Mouse (Mus musculus): ENCODE measurements at regions not wholly inside any gene's neighbourhood (a gene's known extent, or its start where the extent isn't known, plus 50 kb on each side); places are given as distances from the start of the nearest gene placed in this dataset.

DNA sequence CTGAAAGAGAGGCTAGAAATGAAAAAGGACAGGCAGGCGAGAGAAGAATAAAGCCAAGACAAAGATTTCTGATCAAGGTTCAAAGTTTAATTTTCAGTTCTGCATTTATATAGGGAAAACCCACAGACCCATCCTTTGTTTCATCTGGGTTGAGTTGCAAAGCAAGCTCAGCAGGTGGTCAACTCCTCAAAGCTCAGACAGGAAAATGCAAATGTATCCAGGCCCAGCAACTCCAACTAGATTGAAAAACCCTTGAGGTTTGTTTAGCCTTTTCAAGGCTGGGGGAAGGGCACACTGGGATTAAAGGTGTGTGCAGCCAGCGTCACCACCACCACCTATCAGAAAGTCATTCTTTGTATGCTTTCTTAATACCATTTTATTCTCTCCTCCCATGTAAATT, 66.1 kb upstream of the Tspan5 start:
- no peak overlapping the region for H3K4me3 ChIP-seq (replicated peaks)
- ATAC-seq (replicated peaks; ENCODE audit: low FRiP score) = no peak
- 68% methylated on average over 2 of the region's 2 CpGs for WGBS
- H3K27me3 ChIP-seq = no peaks in the 10 kb centered on the region
- no peak overlapping the region for H3K27ac ChIP-seq
- H3K9me3 ChIP-seq (replicated peaks) = no peaks in the 10 kb centered on the region
- H3K36me3 ChIP-seq = no peaks in the 10 kb centered on the region
- no peak overlapping the region for H3K9ac ChIP-seq
- 0 out of 2 replicates have a peak, but pooled peaks cover 2% of the 10 kb centered on the region for H3K4me1 ChIP-seq
- H3K4me2 ChIP-seq = no peak overlapping the region

DNA sequence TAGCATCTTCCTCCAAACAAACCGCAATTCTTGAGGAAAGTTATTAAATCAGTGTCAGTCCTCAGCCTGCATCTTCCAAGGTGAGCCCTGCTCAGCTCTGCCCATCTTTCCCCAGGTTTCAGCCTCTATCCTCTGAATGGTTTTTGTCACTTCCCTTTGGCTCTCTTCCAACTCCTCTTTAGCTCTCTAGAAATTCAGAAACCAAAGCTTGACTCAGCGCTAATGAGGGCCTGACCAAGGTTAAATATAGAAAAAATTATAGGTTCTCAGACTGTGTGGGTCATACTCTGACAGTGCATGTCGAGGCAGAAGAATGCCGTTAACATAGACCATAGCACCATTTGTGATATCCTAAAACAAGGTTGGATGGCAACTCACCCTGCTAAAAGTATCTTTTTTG, 63.6 kb upstream of the Tspan5 start:
- H3K9me3 ChIP-seq (replicated peaks) = no peaks in the 10 kb centered on the region
- no peak overlapping the region for H3K4me3 ChIP-seq (replicated peaks)
- H3K4me2 ChIP-seq = no peak overlapping the region
- H3K4me1 ChIP-seq = no peaks in the 10 kb centered on the region
- WGBS = 70% methylated on average over 4 of the region's 4 CpGs
- no peaks in the 10 kb centered on the region for H3K27me3 ChIP-seq
- H3K27ac ChIP-seq = no peak overlapping the region
- no peak overlapping the region for H3K9ac ChIP-seq
- no peaks in the 10 kb centered on the region for H3K36me3 ChIP-seq
- ATAC-seq (replicated peaks; ENCODE audit: low FRiP score) = no peak

DNA sequence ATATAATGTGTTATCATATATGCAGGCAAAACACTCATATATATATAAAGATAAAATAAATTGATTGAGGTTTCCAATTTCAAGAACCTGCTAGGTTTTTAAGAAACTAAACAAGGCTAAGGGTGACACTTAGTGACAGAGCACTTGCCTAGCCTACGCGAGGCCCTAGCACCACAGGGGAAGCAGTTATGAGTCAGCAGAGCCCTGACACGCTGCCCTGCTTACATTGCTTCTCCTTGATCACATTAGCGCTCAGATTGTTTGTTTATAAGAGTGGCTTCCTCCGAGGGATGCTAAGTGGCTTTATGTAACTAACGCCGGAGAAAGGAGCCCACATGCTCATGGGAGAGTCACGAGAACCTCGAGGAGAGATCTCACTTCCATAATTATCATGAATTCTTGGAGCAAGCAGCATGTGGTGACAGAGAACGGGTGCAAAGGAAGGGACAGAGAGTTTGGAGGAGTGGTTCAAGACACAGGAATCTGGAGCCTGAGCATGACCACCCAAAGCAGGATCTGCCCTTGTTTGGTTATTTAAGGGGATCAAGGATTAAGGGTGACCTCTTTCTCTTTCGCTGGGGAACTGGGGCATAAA, 55.3 kb upstream of the Tspan5 start:
- no peak overlapping the region for H3K9ac ChIP-seq
- no peak overlapping the region for H3K4me2 ChIP-seq
- WGBS = 57% methylated on average over 11 of the region's 11 CpGs
- H3K27ac ChIP-seq = no peak overlapping the region
- no peaks in the 10 kb centered on the region for H3K27me3 ChIP-seq
- no peaks in the 10 kb centered on the region for H3K4me1 ChIP-seq
- no peaks in the 10 kb centered on the region for H3K9me3 ChIP-seq (replicated peaks)
- no peak overlapping the region for H3K4me3 ChIP-seq (replicated peaks)
- no peaks in the 10 kb centered on the region for H3K36me3 ChIP-seq
- ATAC-seq (replicated peaks; ENCODE audit: low FRiP score) = no peak

DNA sequence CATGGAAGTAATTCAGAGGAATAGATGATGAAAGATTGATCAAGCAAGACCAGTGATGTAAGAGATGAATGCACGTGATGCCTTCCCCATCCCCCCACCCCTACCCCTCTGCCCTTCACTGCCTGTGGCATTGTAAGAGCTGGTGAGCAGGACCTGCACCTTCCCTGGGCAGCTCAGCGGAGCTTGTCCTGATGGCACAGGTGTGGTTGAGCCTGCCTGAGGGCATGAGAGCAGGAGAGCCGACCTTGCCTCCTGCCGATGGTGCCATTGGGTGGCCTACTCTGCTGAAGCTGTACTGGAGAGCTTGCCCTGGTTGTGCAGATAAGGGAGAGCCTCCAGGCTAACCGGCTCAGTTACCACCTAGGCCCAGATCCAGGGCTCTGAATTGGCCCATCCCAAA, 53.4 kb upstream of the Tspan5 start:
- peak; percentile 46; the same call in 1 of the 2 replicates for ATAC-seq (replicated peaks; ENCODE audit: low FRiP score)
- no peak overlapping the region for H3K4me2 ChIP-seq
- no peak overlapping the region for H3K27ac ChIP-seq
- 85% methylated on average over 5 of the region's 5 CpGs for WGBS
- H3K36me3 ChIP-seq = no peaks in the 10 kb centered on the region
- H3K9me3 ChIP-seq (replicated peaks) = no peaks in the 10 kb centered on the region
- no peaks in the 10 kb centered on the region for H3K4me1 ChIP-seq
- H3K4me3 ChIP-seq (replicated peaks) = no peak overlapping the region
- no peak overlapping the region for H3K9ac ChIP-seq
- no peaks in the 10 kb centered on the region for H3K27me3 ChIP-seq
